Mouse (Mus musculus): Measurements from ENCODE around the gene Ophn1. TPM values are rescaled to one million over a fixed set of nuclear protein-coding genes. Genes with fewer than 3 reads are reported as not detected.

The Ophn1 gene
- polyA plus RNA-seq, 1 experiment from 2014 or later = 12.9 TPM

- no peak overlapping the region for H3K4me3 ChIP-seq (ENCODE audit: control insufficient read depth in 1 of 2, insufficient read depth in 1 of 2, low read depth in 1 of 2, low read length in 2 of 2)
- H3K4me2 ChIP-seq (ENCODE audit: low read length) = no peak overlapping the region
- no peaks in the 10 kb centered on the region for H3K36me3 ChIP-seq (ENCODE audit: control insufficient read depth, insufficient read depth, low read length)
- no peak overlapping the region for H3K27ac ChIP-seq (replicated peaks in 1 of 2; ENCODE audit: control insufficient read depth in 1 of 2, insufficient read depth in 1 of 2, low read depth in 2 of 2, low read length in 2 of 2)
- WGBS = 77% methylated on average over 1 of the region's 1 CpGs
- H3K9ac ChIP-seq (ENCODE audit: low read length) = no peak overlapping the region
- H3K4me1 ChIP-seq (ENCODE audit: control insufficient read depth in 2 of 2, insufficient read depth in 2 of 2, low read length in 2 of 2) = no peaks in the 10 kb centered on the region
- no peaks in the 10 kb centered on the region for H3K27me3 ChIP-seq (ENCODE audit: control insufficient read depth, insufficient read depth, low read length)
- no peak for ATAC-seq (ENCODE audit: insufficient number of reproducible peaks, insufficient read depth, low FRiP score, low read depth)
- H3K9me3 ChIP-seq (ENCODE audit: control insufficient read depth, low read length) = no peaks in the 10 kb centered on the region
Measured at GRCm38 (mm10) chrX:98546458-98546857, 344.4 kb downstream of the Ophn1 start.

DNA sequence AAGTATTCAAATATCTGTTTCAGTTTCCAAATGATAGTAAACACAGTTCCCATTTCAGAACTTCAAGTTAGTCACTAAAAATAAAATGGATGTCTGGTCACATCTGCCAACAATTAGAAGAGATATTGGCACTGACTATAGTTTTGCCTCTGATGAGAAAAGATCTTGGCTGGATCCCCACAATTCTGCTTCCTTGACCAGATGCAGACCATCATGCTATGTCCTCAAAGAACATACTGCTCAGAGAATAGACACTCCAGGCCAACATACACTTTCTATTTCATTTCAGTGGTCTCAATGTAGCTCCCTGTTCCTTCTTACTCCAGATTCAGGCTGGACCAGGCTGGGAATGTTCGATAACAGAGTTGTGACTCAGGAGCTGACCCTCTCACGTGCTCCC, 375.5 kb downstream of the Ophn1 start:
- H3K4me3 ChIP-seq (ENCODE audit: control insufficient read depth in 1 of 2, insufficient read depth in 1 of 2, low read depth in 1 of 2, low read length in 2 of 2) = no peak overlapping the region
- H3K27me3 ChIP-seq (ENCODE audit: control insufficient read depth, insufficient read depth, low read length) = no peaks in the 10 kb centered on the region
- H3K4me2 ChIP-seq (ENCODE audit: low read length) = no peak overlapping the region
- ATAC-seq (ENCODE audit: insufficient number of reproducible peaks, insufficient read depth, low FRiP score, low read depth) = no peak
- H3K36me3 ChIP-seq (ENCODE audit: control insufficient read depth, insufficient read depth, low read length) = no peaks in the 10 kb centered on the region
- H3K27ac ChIP-seq (replicated peaks in 1 of 2; ENCODE audit: control insufficient read depth in 1 of 2, insufficient read depth in 1 of 2, low read depth in 2 of 2, low read length in 2 of 2) = no peak overlapping the region
- WGBS = 59% methylated on average over 2 of the region's 2 CpGs
- H3K9ac ChIP-seq (ENCODE audit: low read length) = no peak overlapping the region
- H3K4me1 ChIP-seq (ENCODE audit: control insufficient read depth in 2 of 2, insufficient read depth in 2 of 2, low read length in 2 of 2) = no peaks in the 10 kb centered on the region
- no peaks in the 10 kb centered on the region for H3K9me3 ChIP-seq (ENCODE audit: control insufficient read depth, low read length)

- Histone ChIP-seq H3K9ac (ENCODE audit: low read length) (no peak overlapping the region), H3K27ac (replicated peaks in 1 of 2; ENCODE audit: control insufficient read depth in 1 of 2, insufficient read depth in 1 of 2, low read depth in 2 of 2, low read length in 2 of 2) (no peak overlapping the region), H3K9me3 (ENCODE audit: control insufficient read depth, low read length) (no peaks in the 10 kb centered on the region), H3K27me3 (ENCODE audit: control insufficient read depth, insufficient read depth, low read length) (no peaks in the 10 kb centered on the region), H3K4me2 (ENCODE audit: low read length) (no peak overlapping the region), H3K4me3 (ENCODE audit: control insufficient read depth in 1 of 2, insufficient read depth in 1 of 2, low read depth in 1 of 2, low read length in 2 of 2) (no peak overlapping the region), H3K36me3 (ENCODE audit: control insufficient read depth, insufficient read depth, low read length) (no peaks in the 10 kb centered on the region), H3K4me1 (ENCODE audit: control insufficient read depth in 2 of 2, insufficient read depth in 2 of 2, low read length in 2 of 2) (no peaks in the 10 kb centered on the region)
- WGBS = 62% methylated on average over 3 of the region's 3 CpGs
- no peak for ATAC-seq (ENCODE audit: insufficient number of reproducible peaks, insufficient read depth, low FRiP score, low read depth)
Measured at GRCm38 (mm10) chrX:98514359-98514904, 376.4 kb downstream of the Ophn1 start.

Small RNA genes within 50 kb of the gene (microRNA-seq; reads per million reads assigned to microRNA genes)
- not detected for gene Gm27554

Other genes starting within 250 kb of the Ophn1 start
- 17.6 and 19.3 TPM in 2 replicates for gene Yipf6, start 45.3 kb upstream of the Ophn1 start, polyA plus RNA-seq (2014; fragmentation: Nextera tagmentation; extraction: Ambion mirVana)
- 11.3 and 12.0 TPM in 2 replicates for gene Stard8, start 112.2 kb upstream of the Ophn1 start, polyA plus RNA-seq (2014; fragmentation: Nextera tagmentation; extraction: Ambion mirVana)
- gene Efnb1, start 245.1 kb upstream of the Ophn1 start, polyA plus RNA-seq (2014; fragmentation: Nextera tagmentation; extraction: Ambion mirVana) = 18.6 and 20.1 TPM in 2 replicates

Measured in heart, embryonic 14.5 days (tissue).